Mouse (Mus musculus) C2C12 (cell line): ENCODE measurements at regions not wholly inside any gene's neighbourhood (a gene's known extent, or its start where the extent isn't known, plus 50 kb on each side); places are given as distances from the start of the nearest gene placed in this dataset.

Experiments used
- CTCF ChIP-seq: IDR thresholded peaks from one replicate; pipeline ENCODE4 v1.5.1; 2011; ENCODE audit not compliant: control insufficient read depth, insufficient read depth, insufficient read length
- MAX ChIP-seq: IDR thresholded peaks from one replicate; pipeline ENCODE4 v1.6.1; 2011; ENCODE audit warnings: mild to moderate bottlenecking, control low read depth
- MYOD1 ChIP-seq: IDR thresholded peaks from one replicate; pipeline ENCODE4 v1.6.1; 2011; ENCODE audit warnings: low read depth; ENCODE audit not compliant: control insufficient read depth, insufficient read length
- MYOG ChIP-seq: IDR thresholded peaks from one replicate; pipeline ENCODE4 v1.6.1; 2011; ENCODE audit not compliant: control insufficient read depth, insufficient read length; ENCODE audit errors: extremely low read depth
- USF1 ChIP-seq: IDR thresholded peaks from one replicate; pipeline ENCODE4 v1.6.1; 2011; ENCODE audit warnings: low read depth, mild to moderate bottlenecking, control low read depth, moderate library complexity

- no peak for TF ChIP-seq CTCF
- TF ChIP-seq USF1: no peak
- TF ChIP-seq MYOG: no peak
- TF ChIP-seq MYOD1: no peak
- TF ChIP-seq MAX: no peak
These were observed 787.4 kb downstream of the Bcl11a start for GRCm38 (mm10) chr11:24865067-24865796.
